Mouse (Mus musculus): ENCODE results near the gene Helq.

DNA sequence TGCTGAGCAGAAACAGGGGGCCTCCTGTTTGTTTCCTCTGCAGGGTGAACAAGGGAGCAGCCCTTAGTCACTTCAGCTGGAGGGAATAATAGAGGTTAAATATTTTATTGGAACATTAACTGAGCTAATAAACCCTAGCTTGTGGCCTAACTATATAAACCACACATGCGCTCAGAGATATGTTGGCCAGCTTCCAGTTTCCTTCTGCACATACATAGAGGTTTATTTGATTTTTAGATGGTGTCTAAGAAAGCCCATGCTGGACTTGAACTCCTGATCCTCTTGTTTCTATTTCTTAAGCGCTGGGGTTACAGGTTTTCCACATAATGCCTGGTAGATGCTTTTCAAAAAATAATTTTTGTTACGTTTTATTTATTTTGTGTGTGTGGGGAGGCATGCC lies 46.1 kb upstream of the Helq start:
- no peak for TF ChIP-seq CTCF (IDR thresholded peaks at IDR 0.05; ENCODE audit: low read depth, low read length)
- TF ChIP-seq TAL1 (conservative IDR thresholded peaks at IDR 0.05; ENCODE audit: low read depth, low read length) = no peak

All from G1E (cell line).